In genomic region chr5:134076175-134076574, GRCm38 (mm10) we compare ENCODE assay signal across 32 mouse cellular contexts. TPM values are rescaled to one million over a fixed set of nuclear protein-coding genes. Genes with fewer than 3 reads are reported as not detected.
DNase-seq lines count a peak whose midpoint lies in the region; ATAC-seq and TF ChIP-seq lines count a peak whose summit lies in the region.
"Had no signal": no experiment of that assay in that cellular context is flagged by ENCODE, and none has a peak within 500 bp of the region (broad histone marks: within the 10 kb centered on the region; RNA-seq: fewer than 3 reads in every experiment).

No protein-coding gene starts in this region.

- DNase-seq in lung, embryonic 14.5 days, result no peak
- no peak for DNase-seq in lung, adult 2 months
- DNase-seq in ZHBTc4 (ENCODE audit: low read depth, low spot score), result peak; percentile 76
- no peak for DNase-seq in hindbrain, postnatal 0 days (ENCODE audit: low spot score)
- DNase-seq in thymus, adult 18-20 months, result no peak
- DNase-seq in hindbrain, embryonic 11.5 days (ENCODE audit: low spot score), result no peak
- DNase-seq: adrenal gland, adult 8-10 months; adrenal gland, postnatal 25 days; B cell, adult 2 months; cerebellum, adult 11-12 months; cerebellum, adult 8-10 months; cerebellum, postnatal 10 days; cerebellum, postnatal 36 days; embryo, embryonic 11 days; gastrocnemius, adult 2 months; gastrocnemius, postnatal 14 days; heart, adult 18-20 months; heart, postnatal 10 days; heart, postnatal 36 days had no signal

- no peak overlapping the region for H3K4me3 ChIP-seq in lung, embryonic 14.5 days (ENCODE audit: low read depth, low read length)
- no peak overlapping the region for H3K4me3 ChIP-seq in lung, adult 2 months (replicated peaks; ENCODE audit: extremely low read depth, low read depth, low read length)
- no peak overlapping the region for H3K4me3 ChIP-seq in ES-Bruce4 (ENCODE audit: low read depth, low read length)
- no peak overlapping the region for H3K4me3 ChIP-seq in hindbrain, postnatal 0 days (ENCODE audit: low read length)
- no peak overlapping the region for H3K4me3 ChIP-seq in hindbrain, embryonic 11.5 days (ENCODE audit: low read depth, low read length)
- H3K4me3 ChIP-seq: embryonic facial prominence, embryonic 10.5 days; embryonic facial prominence, embryonic 13.5 days; erythroblast, embryonic 14.5 days; forebrain, embryonic 13.5 days; gastrocnemius, adult 2 months; heart, embryonic 12.5 days; heart, embryonic 15.5 days; hindbrain, embryonic 10.5 days had no signal

- 88% methylated on average over 11 of the region's 11 CpGs for WGBS in lung, embryonic 14.5 days
- 92% methylated on average over 11 of the region's 11 CpGs for WGBS in lung, adult 2 months
- 92% methylated on average over 11 of the region's 11 CpGs for WGBS in hindbrain, postnatal 0 days
- 93% methylated on average over 11 of the region's 11 CpGs for WGBS in hindbrain, embryonic 11.5 days

- no peak for TF ChIP-seq EP300 in ES-Bruce4 (IDR thresholded peaks at IDR 0.05; ENCODE audit: insufficient read depth, low read depth, low read length)

- H3K4me2 ChIP-seq in lung, embryonic 14.5 days, result no peak overlapping the region
- no peak overlapping the region for H3K4me2 ChIP-seq in hindbrain, postnatal 0 days (ENCODE audit: low read depth, low read length)
- no peak overlapping the region for H3K4me2 ChIP-seq in hindbrain, embryonic 11.5 days (replicated peaks; ENCODE audit: low read depth, low read length)
- H3K4me2 ChIP-seq: embryonic facial prominence, embryonic 13.5 days; forebrain, embryonic 13.5 days; heart, embryonic 12.5 days; heart, embryonic 15.5 days; hindbrain, embryonic 14.5 days had no signal

- H3K27ac ChIP-seq in lung, embryonic 14.5 days (ENCODE audit: low read depth), result no peak overlapping the region
- no peak overlapping the region for H3K27ac ChIP-seq in ES-Bruce4 (ENCODE audit: insufficient read depth, low read length)
- no peak overlapping the region for H3K27ac ChIP-seq in hindbrain, postnatal 0 days
- H3K27ac ChIP-seq in hindbrain, embryonic 11.5 days (ENCODE audit: low read depth, low read length), result no peak overlapping the region
- H3K27ac ChIP-seq: embryonic facial prominence, embryonic 10.5 days; embryonic facial prominence, embryonic 13.5 days; forebrain, embryonic 13.5 days; gastrocnemius, adult 2 months; heart, embryonic 15.5 days; hindbrain, embryonic 10.5 days; hindbrain, embryonic 14.5 days had no signal

- no peaks in the 10 kb centered on the region for H3K36me3 ChIP-seq in lung, embryonic 14.5 days (ENCODE audit: insufficient read depth)
- H3K36me3 ChIP-seq in ES-Bruce4 (ENCODE audit: control insufficient read depth, insufficient read depth, low read length, poor library complexity, severe bottlenecking), result no peaks in the 10 kb centered on the region
- no peaks in the 10 kb centered on the region for H3K36me3 ChIP-seq in hindbrain, postnatal 0 days (ENCODE audit: insufficient read depth, low read length)
- no peaks in the 10 kb centered on the region for H3K36me3 ChIP-seq in hindbrain, embryonic 11.5 days (ENCODE audit: control insufficient read depth, insufficient read depth, low read length)
- H3K36me3 ChIP-seq: embryonic facial prominence, embryonic 10.5 days; embryonic facial prominence, embryonic 13.5 days; G1E; heart, embryonic 12.5 days; heart, embryonic 15.5 days; hindbrain, embryonic 10.5 days had no signal

- no peak overlapping the region for H3K9ac ChIP-seq in lung, embryonic 14.5 days
- no peak overlapping the region for H3K9ac ChIP-seq in ES-Bruce4 (ENCODE audit: low read depth, poor library complexity, severe bottlenecking)
- H3K9ac ChIP-seq in hindbrain, postnatal 0 days (replicated peaks; ENCODE audit: low read length), result no peak overlapping the region
- no peak overlapping the region for H3K9ac ChIP-seq in hindbrain, embryonic 11.5 days (ENCODE audit: low read depth, low read length)
- H3K9ac ChIP-seq: embryonic facial prominence, embryonic 13.5 days; forebrain, embryonic 13.5 days; heart, embryonic 12.5 days; heart, embryonic 15.5 days; hindbrain, embryonic 14.5 days had no signal

- peaks cover 5% of the 10 kb centered on the region; the same call in 1 of the 2 replicates for H3K4me1 ChIP-seq in lung, embryonic 14.5 days (ENCODE audit: insufficient read depth)
- no peaks in the 10 kb centered on the region for H3K4me1 ChIP-seq in lung, adult 2 months (ENCODE audit: control insufficient read depth, insufficient read depth, low read length)
- no peaks in the 10 kb centered on the region for H3K4me1 ChIP-seq in ES-Bruce4 (ENCODE audit: control insufficient read depth, insufficient read depth, low read length)
- H3K4me1 ChIP-seq in hindbrain, postnatal 0 days (ENCODE audit: insufficient read depth, low read length), result peaks cover 6% of the 10 kb centered on the region
- H3K4me1 ChIP-seq in hindbrain, embryonic 11.5 days (replicated peaks; ENCODE audit: control insufficient read depth, insufficient read depth, low read length), result no peaks in the 10 kb centered on the region

- peaks cover 5% of the 10 kb centered on the region; the same call in 1 of the 2 replicates for H3K9me3 ChIP-seq in lung, embryonic 14.5 days (ENCODE audit: low read depth, low read length)
- peaks cover 7% of the 10 kb centered on the region for H3K9me3 ChIP-seq in ES-Bruce4 (replicated peaks; ENCODE audit: control insufficient read depth, insufficient read depth, low read length, poor library complexity, severe bottlenecking)
- no peaks in the 10 kb centered on the region for H3K9me3 ChIP-seq in hindbrain, postnatal 0 days (ENCODE audit: low read length)
- H3K9me3 ChIP-seq in hindbrain, embryonic 11.5 days (ENCODE audit: control insufficient read depth, low read length), result no peaks in the 10 kb centered on the region
- H3K9me3 ChIP-seq: heart, embryonic 15.5 days had no signal

- 0 out of 2 replicates have a peak, but pooled peaks have one; percentile 17 for TF ChIP-seq CTCF in lung, embryonic 14.5 days (IDR thresholded peaks at IDR 0.05; ENCODE audit: low read depth)
- TF ChIP-seq CTCF in lung, adult 2 months (IDR thresholded peaks at IDR 0.05; ENCODE audit: insufficient read depth, low read length), result no peak
- peak; percentile 36 for TF ChIP-seq CTCF in ES-Bruce4 (IDR thresholded peaks at IDR 0.05; ENCODE audit: low read depth, low read length)
- no peak for TF ChIP-seq CTCF in hindbrain, postnatal 0 days (IDR thresholded peaks at IDR 0.05; ENCODE audit: low read depth)

- H3K27me3 ChIP-seq in lung, embryonic 14.5 days (ENCODE audit: insufficient read depth, low read length), result no peaks in the 10 kb centered on the region
- H3K27me3 ChIP-seq in ES-Bruce4 (ENCODE audit: control insufficient read depth, insufficient read depth, low read length, poor library complexity, severe bottlenecking), result no peaks in the 10 kb centered on the region
- no peaks in the 10 kb centered on the region for H3K27me3 ChIP-seq in hindbrain, postnatal 0 days (ENCODE audit: insufficient read depth, low read length)
- no peaks in the 10 kb centered on the region for H3K27me3 ChIP-seq in hindbrain, embryonic 11.5 days (ENCODE audit: control insufficient read depth, insufficient read depth, low read length)
- H3K27me3 ChIP-seq: embryonic facial prominence, embryonic 13.5 days; forebrain, embryonic 13.5 days; heart, embryonic 12.5 days; heart, embryonic 15.5 days had no signal

- ATAC-seq in lung, embryonic 14.5 days (ENCODE audit: insufficient read depth), result no peak
- no peak for ATAC-seq in hindbrain, postnatal 0 days
- ATAC-seq in hindbrain, embryonic 11.5 days (ENCODE audit: low FRiP score), result no peak
- ATAC-seq: activated CD4-positive, CD25-positive, alpha-beta regulatory T cell, adult 4 months; forebrain, embryonic 13.5 days; forebrain, embryonic 16.5 days; Patski had no signal

- TF ChIP-seq POLR2A in lung, adult 2 months (IDR thresholded peaks at IDR 0.05; ENCODE audit: borderline replicate concordance, extremely low read depth, low read depth, low read length), result no peak
- no peak for TF ChIP-seq POLR2A in ES-Bruce4 (IDR thresholded peaks at IDR 0.05; ENCODE audit: insufficient read depth, low read length)

RNA-seq across cellular contexts. Expression of gene Castor2, which starts 23.3 kb away (rescaled TPM):
- polyA plus RNA-seq in lung, embryonic 14.5 days (2014; fragmentation: Nextera tagmentation; extraction: Ambion mirVana), result 3.7 and 4.9 TPM in 2 replicates
- polyA plus RNA-seq in lung, adult 2 months (2012; rRNA removed), result 6.6 and 11.2 TPM in 2 replicates
- 11.1 and 13.5 TPM in 2 replicates for polyA plus RNA-seq in ES-Bruce4 (2011; ENCODE audit: insufficient read depth, insufficient read length, low read depth, missing spikeins)
- 27.4 and 27.5 TPM in 2 replicates for total RNA-seq in hindbrain, postnatal 0 days (2014; rRNA removed)
- polyA plus RNA-seq in hindbrain, postnatal 0 days (2015; fragmentation: Nextera tagmentation; extraction: Ambion mirVana), result 21.1 and 21.8 TPM in 2 replicates
- polyA plus RNA-seq in hindbrain, embryonic 11.5 days (2014; fragmentation: Nextera tagmentation; extraction: Ambion mirVana), result 12.3 and 13.2 TPM in 2 replicates
- polyA plus RNA-seq: G1E had no signal

Comparison
In these comparisons a context has a peak if more than half of its experiments do, and no peak if none do; other contexts are left out.
1. CTCF ChIP-seq: peak in lung, embryonic 14.5 days (single experiment) and ES-Bruce4 (single experiment); none in lung, adult 2 months (single experiment) and hindbrain, postnatal 0 days (single experiment).